Mouse (Mus musculus) ES-E14 (cell line): ENCODE measurements around the gene Prn. TPM values are rescaled to one million over a fixed set of nuclear protein-coding genes. Genes with fewer than 3 reads are reported as not detected.

Experiments used
- DNase-seq: peaks from one replicate; pipeline ENCODE4 v3.0.0-alpha.2; 2013; ENCODE audit warnings: low read depth, low spot score
- H3K27ac ChIP-seq: 2 replicates; pipeline ENCODE4 v1.5.1; 2012; ENCODE audit warnings: low read depth, mild to moderate bottlenecking, low read length, moderate library complexity, mixed read lengths; ENCODE audit not compliant: poor library complexity, insufficient read depth, severe bottlenecking
- H3K36me3 ChIP-seq: 2 replicates; pipeline ENCODE4 v1.6.1; 2012; ENCODE audit warnings: mild to moderate bottlenecking, low read length, moderate library complexity, mixed read lengths; ENCODE audit not compliant: control insufficient read depth, poor library complexity, insufficient read depth, severe bottlenecking
- H3K4me1 ChIP-seq, 2 experiments: fragments of 150-350 bp in 1 of 2; sonication (generic) in 1 of 2; 2 replicates each; pipeline ENCODE4 v1.6.1; 2012; ENCODE audit warnings: low read length in 2 of 2, mild to moderate bottlenecking in 1 of 2, mixed read lengths in 1 of 2; ENCODE audit not compliant: control insufficient read depth in 2 of 2, insufficient read depth in 2 of 2, poor library complexity in 1 of 2
- H3K4me3 ChIP-seq, 2 experiments: fragments of 150-350 bp in 1 of 2; sonication (generic) in 1 of 2; 2 replicates each; pipeline ENCODE4 v1.5.1; 2012; ENCODE audit warnings: low read length in 2 of 2, low read depth in 1 of 2, mild to moderate bottlenecking in 1 of 2, mixed read lengths in 1 of 2; ENCODE audit not compliant: insufficient read depth in 1 of 2, poor library complexity in 1 of 2, severe bottlenecking in 1 of 2
- H3K9ac ChIP-seq: 2 replicates; pipeline ENCODE4 v1.6.1; 2012; ENCODE audit warnings: low read depth, mild to moderate bottlenecking, low read length, mixed read lengths; ENCODE audit not compliant: poor library complexity, insufficient read depth, severe bottlenecking
- H3K9me3 ChIP-seq: fragments of 150-350 bp; sonication (generic); 2 replicates; pipeline ENCODE4 v1.6.1; 2012; ENCODE audit warnings: low read depth, mild to moderate bottlenecking, low read length; ENCODE audit not compliant: control insufficient read depth, insufficient read depth
- CHD2 ChIP-seq: IDR thresholded peaks from 2 replicates; pipeline ENCODE4 v1.6.1; 2014; ENCODE audit warnings: mild to moderate bottlenecking, low read depth, low read length, inconsistent platforms
- HCFC1 ChIP-seq: IDR thresholded peaks from 2 replicates; pipeline ENCODE4 v1.6.1; 2012; ENCODE audit warnings: low read length, inconsistent platforms, borderline replicate concordance; ENCODE audit not compliant: insufficient read depth
- MAFK ChIP-seq: IDR thresholded peaks from 2 replicates; pipeline ENCODE4 v1.6.1; 2014; ENCODE audit warnings: mild to moderate bottlenecking, low read depth, low read length, inconsistent platforms; ENCODE audit not compliant: insufficient read depth
- ZC3H11A ChIP-seq: IDR thresholded peaks from 2 replicates; pipeline ENCODE4 v1.6.1; 2012; ENCODE audit warnings: low read depth, mild to moderate bottlenecking, inconsistent platforms, low read length, borderline replicate concordance
- ZNF384 ChIP-seq: IDR thresholded peaks from 2 replicates; pipeline ENCODE4 v1.6.1; 2012; ENCODE audit warnings: low read depth, low read length, inconsistent platforms
- in situ Hi-C, 2 experiments: fragments of 600-800 bp; cut with MboI; formaldehyde crosslinking; loops; one replicate each; pipeline ENCODE4 v1.15.1; 2025; ENCODE audit warnings: low sequenced_read_pairs in 2 of 2, inconsistent platforms in 1 of 2; ENCODE audit not compliant: unreplicated experiment in 2 of 2
- total RNA-seq: library from RNA; depleted of rRNA; stranded (reverse); fragments of 300-350 nt; gene quantifications from 2 replicates; pipeline ENCODE4 v1.2.3, GENCODE M21; 2012

Gene Prn
- total RNA-seq, 1 experiment, result not detected

DNA sequence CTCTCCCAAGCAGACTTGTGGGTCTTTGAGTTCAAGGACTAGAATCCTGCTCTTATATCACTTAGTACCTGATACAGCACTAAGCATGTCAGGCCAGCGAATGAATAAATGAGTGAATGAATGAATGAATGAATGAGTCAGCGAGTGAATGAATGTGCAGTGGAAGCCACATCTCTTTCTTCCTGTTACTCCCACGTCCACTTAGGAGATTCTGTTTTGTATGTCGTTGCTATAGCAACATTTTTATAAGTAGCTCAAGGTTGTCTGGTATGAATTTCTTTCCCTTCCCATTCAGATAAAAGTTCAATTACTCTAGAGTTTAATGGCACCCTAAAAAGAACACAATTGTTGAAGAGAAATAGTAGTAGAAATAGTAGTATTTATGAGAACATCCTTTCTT, 61.3 kb downstream of the Prn start:
- H3K36me3 ChIP-seq, result no peaks in the 10 kb centered on the region
- 0 out of 4 replicates have a peak, but pooled peaks cover 0 to 1% of the 10 kb centered on the region in 2 experiments for H3K4me1 ChIP-seq
- no peak overlapping the region for H3K27ac ChIP-seq
- no peak overlapping the region for H3K9ac ChIP-seq
- no peak for TF ChIP-seq MAFK
- no peak for TF ChIP-seq HCFC1
- no peak for TF ChIP-seq ZNF384
- TF ChIP-seq ZC3H11A, result no peak
- no peak for TF ChIP-seq CHD2
- H3K4me3 ChIP-seq, result no peak overlapping the region
- in situ Hi-C loops, result no loop called here
- DNase-seq, result no peak
- no peaks in the 10 kb centered on the region for H3K9me3 ChIP-seq

DNA sequence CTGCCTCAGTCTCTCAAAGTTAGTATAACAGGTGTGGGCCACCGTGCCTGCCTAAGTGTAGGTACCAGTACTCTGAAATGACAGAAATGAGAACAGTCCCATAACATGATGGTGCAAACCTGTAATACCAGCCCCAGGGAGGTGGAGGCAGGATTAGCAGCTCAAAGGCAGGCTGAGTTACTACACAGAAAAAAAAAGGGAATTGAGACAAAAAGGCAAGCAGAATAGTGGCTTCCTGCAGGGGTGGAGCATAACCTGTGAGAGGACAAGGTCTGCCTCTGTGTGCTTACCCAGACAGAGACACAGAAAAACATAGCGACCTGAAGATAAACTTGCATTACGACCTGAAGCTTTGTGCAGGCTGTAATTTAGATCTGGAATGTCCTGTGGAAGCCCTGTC, 66.9 kb downstream of the Prn start:
- in situ Hi-C loops, result no loop called here
- Histone ChIP-seq H3K9ac (no peak overlapping the region), H3K4me3 (no peak overlapping the region), H3K4me1 (no peaks in the 10 kb centered on the region), H3K9me3 (no peaks in the 10 kb centered on the region), H3K36me3 (no peaks in the 10 kb centered on the region), H3K27ac (no peak overlapping the region)
- TF ChIP-seq ZC3H11A (no peak), CHD2 (no peak), HCFC1 (no peak), MAFK (no peak), ZNF384 (no peak)
- no peak for DNase-seq

DNA sequence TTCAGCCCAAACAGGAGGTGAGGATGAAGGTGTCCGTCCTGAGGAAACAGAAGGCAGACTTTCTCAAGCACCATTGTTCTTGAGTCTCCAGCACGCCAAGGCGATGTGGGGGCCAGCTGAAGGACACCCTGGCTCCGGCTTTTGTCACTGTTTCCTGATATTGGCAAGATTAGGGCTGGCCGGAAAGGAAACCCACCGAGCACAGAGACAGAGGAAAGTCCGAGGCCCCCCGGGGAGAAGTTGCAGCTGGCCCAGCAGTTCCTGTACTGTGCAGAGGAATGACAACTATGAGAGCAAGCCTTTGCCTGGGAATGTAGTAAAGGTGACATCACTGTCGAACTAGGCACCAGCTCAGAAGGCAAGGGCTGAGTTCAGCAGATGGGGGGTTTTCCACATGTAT, 71.1 kb downstream of the Prn start:
- H3K9ac ChIP-seq, result no peak overlapping the region
- no peaks in the 10 kb centered on the region for H3K4me1 ChIP-seq
- TF ChIP-seq HCFC1 (no peak), MAFK (no peak), CHD2 (no peak), ZC3H11A (no peak), ZNF384 (no peak)
- no peak for DNase-seq
- no peak overlapping the region for H3K4me3 ChIP-seq
- no peaks in the 10 kb centered on the region for H3K36me3 ChIP-seq
- in situ Hi-C loops, result loop anchor here in 1 of 2 experiments (10.0 kb wide), 1 partner anchor 154 kb away; no protein-coding TSS in a partner anchor
- no peak overlapping the region for H3K27ac ChIP-seq
- H3K9me3 ChIP-seq, result no peaks in the 10 kb centered on the region

DNA sequence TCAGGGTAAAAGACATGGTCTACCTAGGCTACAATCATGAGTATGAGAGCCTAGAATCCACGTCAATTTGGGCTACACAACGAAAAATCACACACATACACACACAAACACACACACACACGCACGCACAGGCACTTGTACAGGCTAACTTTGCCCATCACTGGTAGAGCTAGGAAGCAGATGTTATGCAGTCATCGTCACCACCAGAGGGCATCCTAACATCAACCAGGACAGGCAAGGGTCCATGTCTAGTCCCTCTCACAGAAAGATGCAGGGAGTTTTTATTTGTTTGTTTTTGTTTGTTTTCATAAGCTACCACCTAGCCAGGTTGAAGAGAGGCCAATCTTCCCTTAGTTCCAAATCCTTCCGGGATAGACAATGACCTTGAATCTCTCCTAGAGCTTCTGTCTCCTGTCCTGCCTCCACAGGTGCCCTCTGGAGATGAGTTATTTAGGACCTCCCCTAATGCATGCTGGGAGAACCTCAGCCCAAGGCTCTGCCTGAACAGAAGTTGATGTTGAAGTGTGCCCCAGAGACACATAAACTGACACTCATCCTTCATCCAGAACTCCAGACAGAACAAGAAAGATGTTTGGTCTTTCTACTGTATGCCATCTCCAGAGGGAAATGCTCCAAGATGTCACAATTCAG, 72.9 kb downstream of the Prn start:
- no peaks in the 10 kb centered on the region for H3K9me3 ChIP-seq
- no peak for TF ChIP-seq HCFC1
- TF ChIP-seq CHD2, result no peak
- peak; percentile 94; the same call in 1 of the 2 replicates for TF ChIP-seq ZC3H11A
- TF ChIP-seq ZNF384, result no peak
- TF ChIP-seq MAFK, result no peak
- in situ Hi-C loops, result loop anchor here in 1 of 2 experiments (10.0 kb wide), 1 partner anchor 152 kb away; no protein-coding TSS in a partner anchor
- H3K9ac ChIP-seq, result no peak overlapping the region
- H3K4me3 ChIP-seq, result no peak overlapping the region
- H3K36me3 ChIP-seq, result no peaks in the 10 kb centered on the region
- no peak overlapping the region for H3K27ac ChIP-seq
- no peaks in the 10 kb centered on the region for H3K4me1 ChIP-seq
- peak; percentile 52 for DNase-seq
